Mouse (Mus musculus) hindbrain, embryonic 11.5 days (tissue): ENCODE data around the gene Tmub1. TPM values are rescaled to one million over a fixed set of nuclear protein-coding genes. Genes with fewer than 3 reads are reported as not detected.
A peak's percentile ranks its signal among the peaks of the same experiment; 100 is the strongest.

Experiments
- ATAC-seq: fragments of 200-750 bp; cut with Nextera tagmentation; 2 replicates; pipeline ENCODE4 v1.8.0; 2017; ENCODE audit warnings: mild to moderate bottlenecking, moderate TSS enrichment, moderate library complexity; ENCODE audit not compliant: low FRiP score
- DNase-seq: peaks from one replicate; pipeline ENCODE4 v3.0.0-alpha.2; 2015; ENCODE audit warnings: low spot score
- H3K27ac ChIP-seq: fragments of 300-500 bp; sonication (generic); 2 replicates; pipeline ENCODE4 v1.5.1; 2014; ENCODE audit warnings: mild to moderate bottlenecking, low read depth, low read length
- H3K27me3 ChIP-seq: fragments of 300-500 bp; sonication (generic); 2 replicates; pipeline ENCODE4 v1.6.1; 2014; ENCODE audit warnings: mild to moderate bottlenecking, low read length, moderate library complexity, mixed read lengths; ENCODE audit not compliant: control insufficient read depth, insufficient read depth
- H3K36me3 ChIP-seq: fragments of 300-500 bp; sonication (generic); 2 replicates; pipeline ENCODE4 v1.6.1; 2014; ENCODE audit warnings: mild to moderate bottlenecking, low read length, moderate library complexity, mixed read lengths; ENCODE audit not compliant: control insufficient read depth, insufficient read depth
- H3K4me1 ChIP-seq: fragments of 300-500 bp; sonication (generic); replicated peaks from 2 replicates; pipeline ENCODE4 v1.6.1; 2014; ENCODE audit warnings: low read length, mixed read lengths; ENCODE audit not compliant: control insufficient read depth, insufficient read depth
- H3K4me2 ChIP-seq: fragments of 300-500 bp; sonication (generic); replicated peaks from 2 replicates; pipeline ENCODE4 v1.6.1; 2014; ENCODE audit warnings: mild to moderate bottlenecking, low read depth, low read length
- H3K4me3 ChIP-seq: fragments of 300-500 bp; sonication (generic); 2 replicates; pipeline ENCODE4 v1.5.1; 2014; ENCODE audit warnings: low read depth, low read length
- H3K9ac ChIP-seq: fragments of 300-500 bp; sonication (generic); 2 replicates; pipeline ENCODE4 v1.6.1; 2014; ENCODE audit warnings: low read depth, low read length
- H3K9me3 ChIP-seq: fragments of 300-500 bp; sonication (generic); 2 replicates; pipeline ENCODE4 v1.6.1; 2016; ENCODE audit warnings: low read length; ENCODE audit not compliant: control insufficient read depth
- WGBS: fragments of 180-500 bp; shearing (Covaris S2); extraction: QIAGEN DNeasy Blood & Tissue Kit; methylation state at CpG from one replicate; pipeline ENCODE4 v1.1.7; 2014; 5-methylcytosine and 5-hydroxymethylcytosine counted together
- polyA plus RNA-seq: library from polyadenylated mRNA; unstranded; fragments of >200 nt; fragmentation: Nextera tagmentation; extraction: Ambion mirVana; gene quantifications from 2 replicates; pipeline ENCODE4 v1.2.1, GENCODE M21; 2014

Tmub1 gene
- polyA plus RNA-seq, 1 experiment from 2014 or later: 33.6 TPM

GRCm38 (mm10) chr5:24441187-24441586, 6.5 kb downstream of the Tmub1 start:
- Histone ChIP-seq H3K36me3 (no peaks in the 10 kb centered on the region; the same call in 1 of the 2 replicates), H3K4me2 (no peak overlapping the region), H3K9ac (no peak overlapping the region), H3K9me3 (no peaks in the 10 kb centered on the region), H3K4me3 (no peak overlapping the region), H3K27me3 (no peaks in the 10 kb centered on the region), H3K27ac (no peak overlapping the region), H3K4me1 (peaks cover 9% of the 10 kb centered on the region)
- DNase-seq: no peak
- WGBS: 94% methylated on average over 8 of the region's 8 CpGs
- ATAC-seq: no peak

DNA sequence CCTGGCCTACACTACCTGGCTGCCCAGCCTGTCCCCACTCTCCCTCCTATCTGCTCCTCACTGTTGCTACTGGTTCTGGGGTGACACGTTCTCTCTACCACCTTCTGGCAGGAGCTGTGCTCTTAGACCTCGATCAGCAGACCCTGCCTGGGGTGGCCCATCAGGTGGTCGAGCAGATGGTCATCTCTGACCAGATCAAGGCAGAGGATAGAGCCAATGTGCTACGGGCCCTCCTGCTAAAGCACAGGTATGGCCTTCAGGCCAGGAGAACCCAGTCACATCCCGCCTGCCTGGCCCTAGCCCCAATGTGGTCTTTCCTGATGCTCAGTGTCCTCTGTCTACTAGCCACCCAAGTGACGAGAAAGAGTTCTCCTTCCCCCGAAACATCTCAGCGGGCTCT, 13.7 kb downstream of the Tmub1 start:
- no peaks in the 10 kb centered on the region for H3K9me3 ChIP-seq
- no peak overlapping the region for H3K4me3 ChIP-seq
- peaks cover 11% of the 10 kb centered on the region for H3K36me3 ChIP-seq
- H3K4me1 ChIP-seq: no peaks in the 10 kb centered on the region
- WGBS: 90% methylated on average over 8 of the region's 8 CpGs
- no peak overlapping the region for H3K4me2 ChIP-seq
- no peak overlapping the region for H3K9ac ChIP-seq
- ATAC-seq (no peak), DNase-seq (no peak)
- H3K27ac ChIP-seq: no peak overlapping the region
- H3K27me3 ChIP-seq: no peaks in the 10 kb centered on the region

DNA sequence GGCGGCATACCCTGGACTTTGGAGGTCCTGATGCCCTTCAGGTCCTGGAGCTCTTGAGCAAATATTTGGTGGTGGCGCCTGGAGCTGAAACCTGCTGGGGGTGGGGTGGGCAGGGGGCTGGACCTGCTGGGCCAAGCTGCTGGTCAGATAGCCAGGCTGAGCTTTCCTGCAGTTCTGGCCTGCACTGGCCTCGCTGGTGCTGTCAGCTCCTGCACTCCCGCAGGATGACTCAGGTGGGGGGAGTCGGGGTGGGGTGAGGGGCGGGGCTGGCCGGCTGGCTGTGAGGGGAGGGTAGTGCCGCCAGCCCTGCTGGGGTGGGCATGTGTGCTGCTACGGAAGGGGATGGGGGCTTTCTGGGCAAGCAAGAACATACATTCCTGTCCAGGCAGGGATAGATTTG, 19.1 kb downstream of the Tmub1 start:
- peak overlapping the region; percentile 8; the same call in 1 of the 2 replicates for H3K4me2 ChIP-seq
- WGBS: 12% methylated on average over 9 of the region's 9 CpGs

DNA sequence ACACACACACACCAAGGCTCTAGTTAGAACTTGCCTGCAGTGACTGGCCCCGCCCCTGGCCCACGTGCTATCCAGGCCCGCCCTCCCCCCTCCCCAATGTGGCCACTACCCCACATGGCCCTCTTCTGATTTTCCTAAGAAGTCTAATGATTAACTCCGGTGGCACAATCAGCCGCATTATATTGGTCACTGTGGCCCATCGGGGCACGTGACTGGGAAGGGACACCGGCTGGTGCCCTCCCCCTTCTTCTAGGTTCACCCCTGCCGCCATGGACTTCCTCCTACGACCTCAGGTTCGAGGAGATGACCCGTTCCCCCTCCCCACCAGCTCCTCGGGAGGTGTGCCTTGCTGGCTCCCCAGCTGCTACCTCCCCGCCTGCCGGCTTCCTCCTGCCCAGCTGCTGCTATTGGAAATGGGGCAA, 19.7 kb downstream of the Tmub1 start:
- Histone ChIP-seq H3K4me3 (0 out of 2 replicates have a peak overlapping the region, but pooled peaks have one; percentile 8), H3K9me3 (no peaks in the 10 kb centered on the region), H3K4me2 (peak overlapping the region; percentile 8; the same call in 1 of the 2 replicates), H3K27ac (no peak overlapping the region; the same call in 1 of the 2 replicates), H3K36me3 (peaks cover 7% of the 10 kb centered on the region), H3K27me3 (0 out of 2 replicates have a peak, but pooled peaks cover 4% of the 10 kb centered on the region), H3K4me1 (peaks cover 17% of the 10 kb centered on the region), H3K9ac (no peak overlapping the region)
- WGBS: 4% methylated on average over 15 of the region's 15 CpGs
- ATAC-seq (no peak), DNase-seq (peak; percentile 46)

More for the DNA sequence above, 19.1 kb downstream of the Tmub1 start:
- no peak overlapping the region for H3K4me3 ChIP-seq
- peaks cover 7% of the 10 kb centered on the region for H3K36me3 ChIP-seq
- H3K27ac ChIP-seq: no peak overlapping the region
- no peaks in the 10 kb centered on the region for H3K9me3 ChIP-seq
- H3K4me1 ChIP-seq: peaks cover 17% of the 10 kb centered on the region
- H3K27me3 ChIP-seq: 0 out of 2 replicates have a peak, but pooled peaks cover 4% of the 10 kb centered on the region
- no peak for DNase-seq
- ATAC-seq: no peak
- H3K9ac ChIP-seq: no peak overlapping the region

DNA sequence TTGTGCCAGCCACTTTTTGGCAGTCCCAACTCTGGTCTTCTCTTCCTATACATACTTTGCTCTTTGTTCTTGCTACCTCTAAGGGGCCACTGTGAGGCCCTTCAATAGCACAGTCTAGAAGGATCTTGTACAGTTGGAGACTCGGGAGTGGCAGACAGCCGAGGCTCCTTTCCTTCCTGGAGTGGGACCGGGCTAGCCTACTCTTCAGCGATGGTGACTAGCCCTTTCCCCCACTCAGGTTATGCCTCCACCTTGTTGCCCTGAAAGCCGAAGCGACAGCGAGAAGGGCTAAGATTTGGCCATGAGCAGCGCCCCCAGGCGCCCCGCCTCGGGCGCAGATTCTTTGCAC, 20.4 kb downstream of the Tmub1 start:
- Histone ChIP-seq H3K4me3 (no peak overlapping the region), H3K4me1 (peaks cover 17% of the 10 kb centered on the region), H3K27ac (no peak overlapping the region), H3K9me3 (no peaks in the 10 kb centered on the region), H3K4me2 (no peak overlapping the region), H3K36me3 (peaks cover 7% of the 10 kb centered on the region; the same call in 1 of the 2 replicates), H3K27me3 (0 out of 2 replicates have a peak, but pooled peaks cover 4% of the 10 kb centered on the region), H3K9ac (no peak overlapping the region)
- WGBS: 11% methylated on average over 12 of the region's 12 CpGs
- no peak for ATAC-seq
- no peak for DNase-seq

- H3K9me3 ChIP-seq: no peaks in the 10 kb centered on the region
- peaks cover 17% of the 10 kb centered on the region for H3K4me1 ChIP-seq
- ATAC-seq (no peak), DNase-seq (no peak)
- H3K4me2 ChIP-seq: peak overlapping the region; percentile 89; the same call in 1 of the 2 replicates
- WGBS: 8% methylated on average over 9 of the region's 9 CpGs
- H3K27ac ChIP-seq: no peak overlapping the region
- no peak overlapping the region; the same call in 1 of the 2 replicates for H3K4me3 ChIP-seq
- H3K36me3 ChIP-seq: peaks cover 7% of the 10 kb centered on the region; the same call in 1 of the 2 replicates
- H3K27me3 ChIP-seq: 0 out of 2 replicates have a peak, but pooled peaks cover 4% of the 10 kb centered on the region
- H3K9ac ChIP-seq: no peak overlapping the region
Measured at GRCm38 (mm10) chr5:24426556-24427284, 20.9 kb downstream of the Tmub1 start.

- DNase-seq (no peak), ATAC-seq (no peak)
- peaks cover 6% of the 10 kb centered on the region; the same call in 1 of the 2 replicates for H3K36me3 ChIP-seq
- 2% methylated on average over 10 of the region's 10 CpGs for WGBS
- H3K9me3 ChIP-seq: no peaks in the 10 kb centered on the region
- peaks cover 17% of the 10 kb centered on the region for H3K4me1 ChIP-seq
- peak overlapping the region; percentile 66; the same call in 1 of the 2 replicates for H3K9ac ChIP-seq
- H3K27me3 ChIP-seq: 0 out of 2 replicates have a peak, but pooled peaks cover 4% of the 10 kb centered on the region
- peak overlapping the region; percentile 53 for H3K4me3 ChIP-seq
- 0 out of 2 replicates have a peak overlapping the region, but pooled peaks have one; percentile 4 for H3K27ac ChIP-seq
- peak overlapping the region; percentile 89 for H3K4me2 ChIP-seq
Measured at GRCm38 (mm10) chr5:24426037-24426432, 21.6 kb downstream of the Tmub1 start.

DNA sequence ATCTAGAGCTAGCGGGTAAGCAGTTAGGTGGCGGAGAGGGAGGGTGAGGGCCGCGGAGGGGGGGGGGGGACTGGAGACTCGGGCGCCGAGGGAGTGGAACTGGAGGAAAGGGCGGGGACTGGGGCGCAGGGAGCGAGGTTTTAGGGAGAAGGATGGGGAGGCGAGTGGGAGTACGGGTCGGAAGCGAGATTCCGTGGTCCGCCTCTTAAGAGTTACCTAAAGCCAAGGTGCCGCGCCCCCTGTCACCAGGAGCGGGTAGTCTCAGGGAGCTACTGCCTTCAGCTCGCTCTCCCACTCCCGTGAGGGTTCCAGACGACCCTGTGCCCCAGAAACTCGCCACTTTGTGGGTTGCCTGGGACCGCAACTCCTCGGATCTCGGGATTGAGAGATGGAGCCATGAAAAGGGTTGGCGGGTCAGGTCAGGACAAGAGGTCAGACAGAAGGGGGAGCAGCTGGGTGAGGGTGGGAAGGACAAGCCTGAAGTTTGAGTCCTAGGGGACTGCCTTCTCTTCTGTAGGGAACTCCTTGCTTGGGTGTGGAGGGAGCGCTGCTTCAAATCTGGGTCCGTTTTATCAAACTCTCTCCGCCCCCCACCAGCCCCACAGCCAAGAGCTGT, 22.1 kb downstream of the Tmub1 start:
- DNase-seq: peak; percentile 68
- H3K36me3 ChIP-seq: peaks cover 3% of the 10 kb centered on the region; the same call in 1 of the 2 replicates
- H3K4me3 ChIP-seq: peak overlapping the region; percentile 53
- H3K27me3 ChIP-seq: 0 out of 2 replicates have a peak, but pooled peaks cover 4% of the 10 kb centered on the region
- H3K9ac ChIP-seq: peak overlapping the region; percentile 66
- H3K4me1 ChIP-seq: peaks cover 17% of the 10 kb centered on the region
- no peaks in the 10 kb centered on the region for H3K9me3 ChIP-seq
- H3K27ac ChIP-seq: peak overlapping the region; percentile 4; the same call in 1 of the 2 replicates
- WGBS: 0% methylated on average over 25 of the region's 30 CpGs
- peak overlapping the region; percentile 89 for H3K4me2 ChIP-seq
- no peak for ATAC-seq
